Mouse (Mus musculus): ENCODE results near the gene Fam50b. TPM values are rescaled to one million over a fixed set of nuclear protein-coding genes. Genes with fewer than 3 reads are reported as not detected.

Gene Fam50b
- polyA plus RNA-seq, 3 experiments from 2014 or later: not detected

GRCm38 (mm10) chr13:34739071-34739470 lies 4.4 kb downstream of the Fam50b start:
- ATAC-seq: no peak

- no peak for ATAC-seq
Observed at GRCm38 (mm10) chr13:34741254-34741653, 6.6 kb downstream of the Fam50b start.

GRCm38 (mm10) chr13:34741813-34742568 lies 7.3 kb downstream of the Fam50b start:
- ATAC-seq: no peak

GRCm38 (mm10) chr13:34746811-34747210 lies 12.2 kb downstream of the Fam50b start:
- no peak for ATAC-seq

- ATAC-seq: no peak
Observed at GRCm38 (mm10) chr13:34748530-34748929, 13.9 kb downstream of the Fam50b start.

GRCm38 (mm10) chr13:34759202-34759601 lies 24.6 kb downstream of the Fam50b start:
- ATAC-seq: no peak

- no peak for ATAC-seq
Observed at GRCm38 (mm10) chr13:34760518-34761287, 26.1 kb downstream of the Fam50b start.

- no peak for ATAC-seq
Observed at GRCm38 (mm10) chr13:34762136-34762535, 27.5 kb downstream of the Fam50b start.

GRCm38 (mm10) chr13:34762865-34763264 lies 28.2 kb downstream of the Fam50b start:
- no peak for ATAC-seq

- no peak for ATAC-seq
Observed at GRCm38 (mm10) chr13:34765269-34765668, 30.6 kb downstream of the Fam50b start.

- no peak for ATAC-seq
Observed at GRCm38 (mm10) chr13:34766572-34766971, 31.9 kb downstream of the Fam50b start.

- ATAC-seq: no peak
Observed at GRCm38 (mm10) chr13:34767527-34768292, 33.1 kb downstream of the Fam50b start.

GRCm38 (mm10) chr13:34776767-34777166 lies 42.1 kb downstream of the Fam50b start:
- no peak for ATAC-seq

GRCm38 (mm10) chr13:34780856-34781610 lies 46.4 kb downstream of the Fam50b start:
- ATAC-seq: no peak

GRCm38 (mm10) chr13:34781611-34782009 lies 47.0 kb downstream of the Fam50b start:
- no peak for ATAC-seq

GRCm38 (mm10) chr13:34784818-34785217 lies 50.2 kb downstream of the Fam50b start:
- ATAC-seq: no peak

GRCm38 (mm10) chr13:34786634-34787033 lies 52.0 kb downstream of the Fam50b start:
- ATAC-seq: no peak

- no peak for ATAC-seq
Observed at GRCm38 (mm10) chr13:34787546-34787945, 52.9 kb downstream of the Fam50b start.

GRCm38 (mm10) chr13:34789176-34789818 lies 54.6 kb downstream of the Fam50b start:
- ATAC-seq: no peak

- ATAC-seq: no peak
Observed at GRCm38 (mm10) chr13:34793066-34793465, 58.4 kb downstream of the Fam50b start.

- no peak for ATAC-seq
Observed at GRCm38 (mm10) chr13:34793816-34794215, 59.2 kb downstream of the Fam50b start.

- ATAC-seq: no peak
Observed at GRCm38 (mm10) chr13:34794426-34794825, 59.8 kb downstream of the Fam50b start.

All from inflammation-experienced regulatory T-cells, adult 6 months (primary cell).